Comparison of ENCODE assay signal across 22 mouse cellular contexts in the genomic region with DNA sequence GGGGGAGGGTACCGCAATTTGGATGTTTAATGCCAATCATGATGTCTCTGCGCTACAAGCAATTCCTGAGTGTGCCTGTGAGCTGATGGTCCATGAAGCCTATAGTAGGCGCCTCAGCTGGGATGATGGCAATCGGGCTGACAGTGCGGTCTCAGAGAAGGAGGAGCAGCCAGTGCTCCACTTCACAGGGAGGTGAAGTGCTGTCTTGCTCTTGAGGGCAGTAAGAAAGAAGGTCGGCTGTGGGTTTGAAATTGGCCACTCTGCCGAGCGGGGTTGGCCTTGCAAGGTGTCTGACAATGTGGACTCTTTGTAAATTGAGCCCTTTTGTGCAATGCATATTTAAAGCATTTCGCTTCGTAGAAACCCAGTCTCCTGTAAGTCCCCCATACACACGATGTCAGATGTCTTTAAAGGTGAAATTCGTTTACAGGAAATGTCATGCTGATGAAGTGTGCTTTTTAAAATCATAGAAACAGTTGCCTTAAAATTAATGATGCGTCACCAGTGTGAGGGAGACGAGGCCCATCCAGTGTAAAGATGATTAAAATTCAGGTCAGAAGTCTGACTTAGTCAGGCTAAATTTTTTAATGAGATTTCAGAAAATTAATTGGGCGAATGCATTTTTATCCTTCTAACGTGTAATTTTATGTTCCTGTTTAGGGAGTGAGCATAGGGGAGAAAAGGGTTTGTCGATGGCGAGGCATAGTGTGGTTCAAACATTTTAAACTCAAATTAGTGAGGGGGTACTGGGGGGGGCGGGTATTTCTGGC. TPM values are rescaled to one million over a fixed set of nuclear protein-coding genes. Genes with fewer than 3 reads are reported as not detected.
A peak's percentile ranks its signal among the peaks of the same experiment; 100 is the strongest.
DNase-seq lines count a peak whose midpoint lies in the region; ATAC-seq and TF ChIP-seq lines count a peak whose summit lies in the region.
"Had no signal": no experiment of that assay in that cellular context is flagged by ENCODE, and none has a peak within 500 bp of the region (broad histone marks: within the 10 kb centered on the region; RNA-seq: fewer than 3 reads in every experiment).

No protein-coding gene starts in this region.

- H3K9me3 ChIP-seq in forebrain, embryonic 13.5 days (replicated peaks): no peaks in the 10 kb centered on the region
- no peaks in the 10 kb centered on the region for H3K9me3 ChIP-seq in forebrain, postnatal 0 days (ENCODE audit: low read length)
- H3K9me3 ChIP-seq in midbrain, embryonic 12.5 days: no peaks in the 10 kb centered on the region
- no peaks in the 10 kb centered on the region for H3K9me3 ChIP-seq in midbrain, postnatal 0 days (ENCODE audit: low read length)
- H3K9me3 ChIP-seq in midbrain, embryonic 13.5 days: no peaks in the 10 kb centered on the region
- H3K9me3 ChIP-seq: embryonic facial prominence, embryonic 15.5 days; G1E; heart, embryonic 15.5 days had no signal

- 0 out of 2 replicates have a peak, but pooled peaks cover 3% of the 10 kb centered on the region for H3K27me3 ChIP-seq in forebrain, embryonic 13.5 days
- H3K27me3 ChIP-seq in forebrain, postnatal 0 days (ENCODE audit: insufficient read depth, low read length): no peaks in the 10 kb centered on the region
- no peaks in the 10 kb centered on the region for H3K27me3 ChIP-seq in midbrain, embryonic 12.5 days
- H3K27me3 ChIP-seq in midbrain, postnatal 0 days (ENCODE audit: insufficient read depth, low read length): no peaks in the 10 kb centered on the region
- no peaks in the 10 kb centered on the region for H3K27me3 ChIP-seq in midbrain, embryonic 13.5 days
- H3K27me3 ChIP-seq: embryonic facial prominence, embryonic 15.5 days; heart, embryonic 15.5 days had no signal

- peak overlapping the region; percentile 35; the same call in 1 of the 2 replicates for H3K27ac ChIP-seq in forebrain, embryonic 13.5 days
- no peak overlapping the region for H3K27ac ChIP-seq in forebrain, postnatal 0 days (ENCODE audit: low read depth, low read length)
- peak overlapping the region; percentile 46; the same call in 1 of the 2 replicates for H3K27ac ChIP-seq in midbrain, embryonic 12.5 days (replicated peaks)
- no peak overlapping the region for H3K27ac ChIP-seq in midbrain, postnatal 0 days (ENCODE audit: low read depth, low read length)
- 0 out of 2 replicates have a peak overlapping the region, but pooled peaks have one; percentile 5 for H3K27ac ChIP-seq in midbrain, embryonic 13.5 days
- H3K27ac ChIP-seq: embryonic facial prominence, embryonic 15.5 days; gastrocnemius, adult 2 months; heart, embryonic 15.5 days had no signal

- no peak for ATAC-seq in forebrain, embryonic 13.5 days
- no peak for ATAC-seq in forebrain, postnatal 0 days
- ATAC-seq in midbrain, embryonic 12.5 days (ENCODE audit: low FRiP score, low read depth): peak; percentile 45; the same call in 1 of the 2 replicates
- no peak for ATAC-seq in midbrain, postnatal 0 days (ENCODE audit: low FRiP score)
- ATAC-seq in midbrain, embryonic 13.5 days: peak; percentile 46
- ATAC-seq: inflammation-experienced regulatory T-cells, adult 6 months had no signal

- no peak overlapping the region for H3K4me3 ChIP-seq in forebrain, embryonic 13.5 days
- no peak overlapping the region for H3K4me3 ChIP-seq in forebrain, postnatal 0 days (ENCODE audit: low read depth, low read length)
- H3K4me3 ChIP-seq in midbrain, embryonic 12.5 days: no peak overlapping the region
- H3K4me3 ChIP-seq in midbrain, postnatal 0 days (ENCODE audit: low read depth, low read length): no peak overlapping the region
- H3K4me3 ChIP-seq in midbrain, embryonic 13.5 days (replicated peaks): no peak overlapping the region
- H3K4me3 ChIP-seq: embryonic facial prominence, embryonic 15.5 days; gastrocnemius, adult 2 months; heart, embryonic 15.5 days had no signal

- H3K9ac ChIP-seq in forebrain, embryonic 13.5 days: no peak overlapping the region
- no peak overlapping the region for H3K9ac ChIP-seq in forebrain, postnatal 0 days
- H3K9ac ChIP-seq in midbrain, embryonic 12.5 days (replicated peaks): no peak overlapping the region
- H3K9ac ChIP-seq in midbrain, postnatal 0 days (replicated peaks; ENCODE audit: low read length, poor library complexity, severe bottlenecking): no peak overlapping the region
- H3K9ac ChIP-seq in midbrain, embryonic 13.5 days (replicated peaks): no peak overlapping the region
- H3K9ac ChIP-seq: embryonic facial prominence, embryonic 15.5 days; heart, embryonic 15.5 days had no signal

- peaks cover 44% of the 10 kb centered on the region for H3K4me1 ChIP-seq in forebrain, embryonic 13.5 days
- no peaks in the 10 kb centered on the region for H3K4me1 ChIP-seq in forebrain, postnatal 0 days (ENCODE audit: insufficient read depth)
- peaks cover 31% of the 10 kb centered on the region for H3K4me1 ChIP-seq in midbrain, embryonic 12.5 days
- H3K4me1 ChIP-seq in midbrain, postnatal 0 days (ENCODE audit: insufficient read depth, low read length): no peaks in the 10 kb centered on the region
- H3K4me1 ChIP-seq in midbrain, embryonic 13.5 days (replicated peaks): peaks cover 25% of the 10 kb centered on the region
- H3K4me1 ChIP-seq: embryonic facial prominence, embryonic 15.5 days had no signal

- no peak for TF ChIP-seq CTCF in forebrain, postnatal 0 days (IDR thresholded peaks at IDR 0.05; ENCODE audit: low read depth)
- no peak for TF ChIP-seq CTCF in midbrain, postnatal 0 days (IDR thresholded peaks at IDR 0.05)

- no peak for DNase-seq in forebrain, postnatal 0 days
- DNase-seq in midbrain, postnatal 0 days (ENCODE audit: low spot score): no peak
- DNase-seq in retina, postnatal 1 day: peak; percentile 73
- DNase-seq in adrenal gland, postnatal 14 days: no peak
- DNase-seq in cerebellum, postnatal 4 days (ENCODE audit: low spot score in 2 of 2): no peak
- DNase-seq: adrenal gland, adult 2 months; cerebellum, adult 2 months; cerebellum, postnatal 25 days; embryo, embryonic 11 days; gastrocnemius, adult 2 months; heart, postnatal 4 days; kidney, adult 18-20 months; right cerebral cortex, adult 18-20 months; right cerebral cortex, postnatal 4 days; thymus, postnatal 25 days had no signal

- 47% methylated on average over 19 of the region's 19 CpGs for WGBS in forebrain, embryonic 13.5 days
- WGBS in forebrain, postnatal 0 days: 47% methylated on average over 19 of the region's 19 CpGs
- 74% methylated on average over 19 of the region's 19 CpGs for WGBS in midbrain, embryonic 12.5 days
- WGBS in midbrain, postnatal 0 days: 57% methylated on average over 19 of the region's 19 CpGs
- WGBS in midbrain, embryonic 13.5 days: 67% methylated on average over 19 of the region's 19 CpGs

- H3K36me3 ChIP-seq in forebrain, embryonic 13.5 days (ENCODE audit: poor library complexity, severe bottlenecking): peaks cover 24% of the 10 kb centered on the region
- no peaks in the 10 kb centered on the region for H3K36me3 ChIP-seq in forebrain, postnatal 0 days (ENCODE audit: insufficient read depth)
- H3K36me3 ChIP-seq in midbrain, embryonic 12.5 days: peaks cover 25% of the 10 kb centered on the region
- H3K36me3 ChIP-seq in midbrain, postnatal 0 days (ENCODE audit: insufficient read depth, low read length): no peaks in the 10 kb centered on the region
- H3K36me3 ChIP-seq in midbrain, embryonic 13.5 days: peaks cover 10% of the 10 kb centered on the region; the same call in 1 of the 2 replicates

- no peak overlapping the region for H3K4me2 ChIP-seq in forebrain, embryonic 13.5 days
- no peak overlapping the region for H3K4me2 ChIP-seq in forebrain, postnatal 0 days (ENCODE audit: low read depth)
- H3K4me2 ChIP-seq in midbrain, embryonic 12.5 days (replicated peaks): no peak overlapping the region
- no peak overlapping the region for H3K4me2 ChIP-seq in midbrain, postnatal 0 days (ENCODE audit: low read depth, low read length, poor library complexity, severe bottlenecking)
- no peak overlapping the region for H3K4me2 ChIP-seq in midbrain, embryonic 13.5 days (replicated peaks)
- H3K4me2 ChIP-seq: embryonic facial prominence, embryonic 15.5 days; heart, embryonic 15.5 days had no signal

RNA-seq across cellular contexts. Expression of gene Nek6, which starts 43.0 kb away (rescaled TPM):
- 122 and 124 TPM in 2 replicates for polyA plus RNA-seq in forebrain, embryonic 13.5 days (2015; fragmentation: Nextera tagmentation; extraction: Ambion mirVana)
- total RNA-seq in forebrain, postnatal 0 days (2014; rRNA removed): 19.7 and 21.0 TPM in 2 replicates
- polyA plus RNA-seq in forebrain, postnatal 0 days (2015; fragmentation: Nextera tagmentation; extraction: Ambion mirVana): 59.6 and 69.3 TPM in 2 replicates
- polyA plus RNA-seq in midbrain, embryonic 12.5 days (2016; fragmentation: Nextera tagmentation; extraction: Ambion mirVana): 82.6 and 96.0 TPM in 2 replicates
- total RNA-seq in midbrain, postnatal 0 days (2014; rRNA removed): 21.8 and 22.8 TPM in 2 replicates
- 56.0 and 62.8 TPM in 2 replicates for polyA plus RNA-seq in midbrain, postnatal 0 days (2015; fragmentation: Nextera tagmentation; extraction: Ambion mirVana)
- 63.2 and 72.9 TPM in 2 replicates for polyA plus RNA-seq in midbrain, embryonic 13.5 days (2015; fragmentation: Nextera tagmentation; extraction: Ambion mirVana)
- 13.6 and 14.9 TPM in 2 replicates for total RNA-seq in adrenal gland, postnatal 14 days (2021)

Comparison
In these comparisons a context has a peak if more than half of its experiments do, and no peak if none do; other contexts are left out.
1. ATAC-seq: peak in midbrain, embryonic 12.5 days (single experiment) and midbrain, embryonic 13.5 days (single experiment); none in forebrain, embryonic 13.5 days (single experiment), forebrain, postnatal 0 days (single experiment) and midbrain, postnatal 0 days (single experiment).
2. H3K27ac ChIP-seq: peak in forebrain, embryonic 13.5 days (single experiment), midbrain, embryonic 12.5 days (single experiment) and midbrain, embryonic 13.5 days (single experiment); none in forebrain, postnatal 0 days (single experiment) and midbrain, postnatal 0 days (single experiment).